Mouse (Mus musculus): ENCODE data around the gene Cox7c. TPM values are rescaled to one million over a fixed set of nuclear protein-coding genes. Genes with fewer than 3 reads are reported as not detected.
"Not testable (repeated sequence)": the region's sequence is repeated elsewhere in the genome, so short reads cannot be mapped to it uniquely, and the experiment has no call there.

Gene Cox7c
- total RNA-seq (2021), result 1,000 to 10,000 TPM; 1,647 to 1,655 TPM

DNA sequence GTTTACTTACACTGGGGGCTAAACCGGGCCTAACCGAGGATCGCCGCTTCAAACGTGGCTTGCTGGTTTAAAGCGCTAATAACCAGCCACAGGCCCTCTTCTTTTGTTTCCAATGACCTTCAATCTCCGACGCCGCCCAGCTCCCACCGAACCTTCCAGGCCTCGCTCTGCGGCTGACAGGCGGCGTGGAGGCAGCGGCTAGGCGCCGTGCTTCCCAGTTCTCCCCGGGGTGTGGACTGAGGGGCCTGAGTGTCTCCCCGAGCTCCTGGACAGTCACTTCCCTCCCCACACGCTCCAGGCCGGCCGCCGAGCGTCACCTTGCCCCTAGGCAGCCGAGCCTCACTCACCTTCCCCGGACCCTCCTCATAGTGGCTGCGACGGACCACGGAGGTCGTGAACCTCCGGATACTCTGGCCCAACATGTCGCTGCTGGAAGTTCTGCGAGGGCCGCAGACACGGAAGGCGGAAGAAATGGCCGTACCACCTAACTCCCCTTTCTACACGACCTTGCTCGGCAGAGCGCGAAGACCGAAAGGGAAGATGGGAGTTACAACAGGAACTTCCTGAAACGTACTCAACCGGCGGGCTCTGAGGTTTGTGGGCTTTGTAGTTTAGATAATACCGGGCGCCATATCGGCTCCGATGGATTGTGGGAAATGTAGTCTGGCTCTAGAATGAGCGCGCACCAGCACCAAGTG, at the start of gene Cox7c:
Cox7c (minus strand) TSS at position 651 of the 698 bp plus-strand sequence.
- intact Hi-C loops (cut with DNase I), result no loop called here
- peak; percentile 73 for DNase-seq (ENCODE audit: low spot score)

DNA sequence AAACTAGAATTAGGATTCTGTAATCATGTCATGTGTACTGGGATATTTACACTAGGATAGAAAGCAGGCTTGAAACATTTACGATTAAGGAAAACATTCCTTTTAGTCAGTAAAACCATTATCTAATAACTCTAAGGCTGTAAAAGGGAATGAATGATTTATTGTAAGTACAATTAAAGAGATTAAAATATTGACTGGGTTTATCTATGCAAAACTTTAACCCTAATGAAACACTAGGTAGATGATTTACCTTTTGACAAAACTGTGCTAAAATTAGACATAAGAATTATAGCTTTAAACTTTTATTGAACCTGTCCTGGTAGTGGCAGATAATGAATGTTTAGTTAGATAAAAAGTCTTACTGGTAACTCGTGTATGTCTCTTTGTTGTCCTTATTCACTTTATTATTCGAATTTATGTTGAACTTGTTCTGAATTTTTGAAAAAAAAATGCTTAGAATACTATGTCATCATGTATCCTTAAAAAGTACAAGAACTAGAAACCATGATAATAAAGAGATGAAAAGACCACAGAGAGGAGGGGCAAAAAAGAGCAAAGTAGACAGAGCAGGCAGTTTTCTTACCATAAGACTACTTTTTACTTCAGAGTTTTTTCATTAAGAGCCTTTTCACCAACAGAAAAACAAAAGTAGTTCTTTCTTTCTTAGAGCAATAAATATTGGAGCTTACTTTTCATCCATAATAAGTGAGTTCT, 21.5 kb upstream of the Cox7c start:
- intact Hi-C loops (cut with DNase I), result no loop called here

DNA sequence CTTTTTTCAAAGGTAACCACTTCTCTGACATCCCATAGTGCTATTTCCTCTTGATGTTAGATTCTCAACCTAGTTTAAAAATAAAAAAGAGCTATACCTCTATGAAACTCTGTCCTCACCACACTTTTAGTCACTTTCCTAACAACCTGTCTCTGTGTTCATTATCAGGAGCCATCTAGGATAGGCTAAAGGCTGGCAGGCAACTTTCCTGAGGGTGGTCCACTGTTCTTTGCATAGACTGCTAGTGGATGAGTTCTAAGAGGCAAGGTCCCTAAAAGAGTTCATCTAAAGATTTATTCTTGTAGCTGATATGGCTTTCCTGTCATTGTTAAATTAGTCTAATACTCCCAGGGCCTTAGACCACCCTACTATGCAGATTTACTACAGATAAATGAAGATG, 20.8 kb upstream of the Cox7c start:
- DNase-seq (ENCODE audit: low spot score), result no peak
- intact Hi-C loops (cut with DNase I), result no loop called here

More for the DNA sequence above, 21.5 kb upstream of the Cox7c start:
- no peak for DNase-seq (ENCODE audit: low spot score)

DNA sequence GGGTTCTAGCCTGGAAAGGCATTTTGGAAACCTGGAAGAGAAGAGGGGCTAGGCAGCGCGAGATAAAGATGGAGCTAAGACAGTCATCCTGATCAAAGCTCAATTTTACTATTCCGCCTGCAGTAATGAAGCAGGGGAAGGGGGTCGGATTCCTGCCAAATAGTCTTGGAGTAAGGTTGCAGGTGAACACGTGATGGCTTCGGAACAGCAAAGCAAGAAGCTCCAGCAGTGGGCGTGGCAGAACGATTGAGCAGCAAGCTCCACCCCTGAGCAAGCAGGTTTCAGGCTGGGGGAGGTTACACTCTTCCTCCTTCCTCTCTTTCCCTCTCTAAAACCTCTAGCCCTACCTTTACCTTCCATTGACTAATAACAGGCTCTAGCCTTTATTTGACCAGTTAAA, 7.4 kb upstream of the Cox7c start:
- intact Hi-C loops (cut with DNase I); DNase-seq (ENCODE audit: low spot score): not testable (repeated sequence)

DNA sequence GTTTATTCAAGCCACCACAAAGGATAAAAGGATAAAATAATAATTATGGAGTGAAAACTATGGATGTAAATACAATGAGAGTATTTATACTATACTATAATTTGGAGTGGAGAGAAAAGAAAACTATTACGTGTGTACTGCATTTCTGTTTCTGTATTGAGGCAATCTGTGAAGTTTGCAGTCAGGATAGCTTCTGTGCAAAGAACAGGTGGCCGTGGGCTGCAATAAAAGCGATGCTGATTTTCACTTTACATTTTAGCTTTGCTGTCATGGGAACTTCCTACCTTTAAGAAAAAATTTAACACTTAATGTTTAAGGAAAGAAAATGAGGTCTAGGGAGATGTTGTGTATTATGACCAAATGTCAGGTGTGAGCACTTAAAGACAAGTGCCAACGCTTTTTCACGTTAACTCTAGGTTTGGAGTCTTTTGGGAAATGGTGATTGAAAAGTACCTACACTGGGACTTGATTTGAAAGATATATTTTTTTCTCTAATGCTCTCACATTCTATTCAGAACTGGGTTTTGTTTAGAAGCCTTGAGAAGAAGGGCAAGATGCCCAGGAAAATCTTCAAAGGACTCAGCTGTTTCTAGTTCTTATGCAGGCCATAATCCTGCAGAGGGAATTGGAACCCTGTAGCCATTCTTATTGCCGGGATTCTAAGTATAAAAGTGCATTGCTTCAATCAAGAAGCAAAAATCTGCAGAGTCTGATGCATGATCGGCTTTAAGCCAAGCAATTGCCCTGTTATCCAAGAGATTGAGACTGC, 41.6 kb downstream of the Cox7c start:
- DNase-seq (ENCODE audit: low spot score), result no peak
- intact Hi-C loops (cut with DNase I), result no loop called here

All from heart, postnatal 25 days (tissue).